Mouse (Mus musculus) layer of hippocampus, adult 18-20 months (tissue): ENCODE results near the gene Sh2d1a. TPM values are rescaled to one million over a fixed set of nuclear protein-coding genes. Genes with fewer than 3 reads are reported as not detected.

Source experiments
- DNase-seq, 2 experiments: peaks; one replicate each; pipeline ENCODE4 v3.0.0; 2022; ENCODE audit warnings: low spot score in 2 of 2
- long read RNA-seq: library from polyadenylated mRNA; stranded (forward); transcript quantifications from one replicate; pipeline ENCODE4 v2.0.0, GENCODE M21; 2021
- total RNA-seq, 2 experiments: library from RNA; stranded (reverse); gene quantifications; 2 replicates each; pipeline ENCODE4 v1.2.3; 2021

The Sh2d1a gene
- total RNA-seq = not detected
- long read RNA-seq = 0 reads

DNA sequence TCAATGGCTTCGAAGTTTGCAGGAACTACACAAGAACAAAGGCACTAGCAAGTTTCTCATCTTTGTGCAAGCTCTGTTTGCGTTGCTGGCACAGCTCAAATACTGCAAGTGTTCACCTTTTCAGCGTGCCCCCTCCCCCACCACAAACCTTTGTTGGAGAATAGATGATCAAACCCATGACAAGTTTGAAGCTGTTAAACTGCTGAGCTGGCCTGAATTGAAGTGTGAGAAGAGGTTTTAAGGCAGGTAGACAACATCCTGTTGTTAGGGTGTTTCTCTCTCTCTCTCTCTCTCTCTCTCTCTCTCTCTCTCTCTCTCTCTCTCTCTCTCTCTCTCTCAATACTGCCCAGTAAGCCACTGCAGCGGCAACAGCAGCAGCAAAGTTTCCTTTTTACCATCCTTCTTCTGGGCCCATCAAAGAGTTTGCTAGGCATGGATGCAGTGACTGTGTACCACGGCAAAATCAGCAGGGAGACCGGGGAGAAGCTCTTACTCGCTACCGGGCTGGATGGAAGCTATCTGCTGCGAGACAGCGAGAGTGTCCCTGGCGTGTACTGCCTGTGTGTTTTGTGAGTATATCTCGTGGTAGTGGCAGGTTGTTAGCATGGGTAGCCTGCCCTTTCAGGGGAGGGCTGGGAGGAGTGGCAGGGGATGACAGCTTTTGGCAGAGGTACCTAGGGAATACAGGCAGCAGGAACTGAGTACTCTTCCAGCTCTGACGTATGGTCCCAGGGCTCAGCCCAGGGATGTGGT is at the start of gene Sh2d1a:
TSS of gene Sh2d1a (plus strand) at position 163 of the 753 bp plus-strand sequence.
- no peak for DNase-seq

DNA sequence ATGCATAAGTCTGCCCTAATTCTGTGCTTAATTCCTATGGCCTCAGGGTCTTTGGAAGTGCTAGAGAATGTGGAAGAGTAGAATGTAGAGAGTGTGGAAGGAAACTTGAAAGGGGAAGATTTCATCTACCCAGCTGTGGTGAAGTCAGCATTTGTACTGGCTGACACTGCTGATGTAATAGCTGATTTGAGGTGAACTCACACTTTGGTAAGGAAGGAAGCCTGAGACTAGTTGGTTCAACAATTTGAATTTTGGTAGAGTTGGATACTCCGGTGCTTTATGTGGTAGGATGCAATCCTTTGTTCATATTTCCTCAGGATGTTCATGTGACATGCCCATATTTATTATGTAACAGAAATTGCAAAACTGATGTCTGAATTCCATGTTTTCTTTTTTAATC is 49.3 kb upstream of the Sh2d1a start:
- no peak for DNase-seq

DNA sequence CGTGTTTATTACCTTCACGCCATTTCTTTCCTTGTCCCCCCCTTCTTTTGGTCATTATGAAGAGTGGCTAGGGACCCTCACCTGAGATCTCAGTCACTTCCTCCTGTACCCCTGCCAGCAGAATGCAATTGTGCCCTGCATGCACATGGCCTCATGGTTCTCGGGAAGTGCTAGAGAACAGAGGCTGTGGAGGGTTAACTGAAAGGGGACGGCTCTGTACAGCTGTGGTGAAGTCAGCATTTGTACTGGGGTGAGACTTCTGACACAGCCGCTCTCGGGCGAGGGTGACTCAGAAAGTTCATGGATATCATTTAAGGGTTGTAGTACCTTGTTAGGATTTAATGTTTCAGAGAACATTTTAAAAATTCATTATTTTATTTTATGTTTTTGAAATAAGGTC is 47.7 kb upstream of the Sh2d1a start:
- no peak for DNase-seq

DNA sequence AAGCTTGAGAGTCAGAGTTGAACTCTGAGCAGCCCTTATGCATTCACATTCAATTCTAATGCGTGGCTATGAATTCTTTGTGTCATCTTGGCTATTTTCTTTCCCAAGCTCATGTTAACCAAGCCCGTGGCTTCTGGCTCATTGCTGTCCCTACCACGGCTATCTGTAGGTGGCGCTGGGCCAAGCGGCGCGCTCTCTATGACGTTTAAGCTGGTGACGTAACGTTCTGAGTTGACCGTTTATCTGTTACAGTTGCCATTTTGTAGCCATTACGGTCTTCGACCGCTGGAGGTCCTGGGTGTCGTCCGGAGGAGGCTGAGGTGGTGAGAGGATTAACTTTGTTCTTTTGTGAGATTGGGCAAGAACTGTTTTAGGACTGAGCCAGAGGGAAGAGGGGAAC is 12.8 kb upstream of the Sh2d1a start, which contains the start of gene Tex13c2:
TSS of gene Tex13c2 (plus strand) at position 246 of the 400 bp plus-strand sequence.
- no peak for DNase-seq

DNA sequence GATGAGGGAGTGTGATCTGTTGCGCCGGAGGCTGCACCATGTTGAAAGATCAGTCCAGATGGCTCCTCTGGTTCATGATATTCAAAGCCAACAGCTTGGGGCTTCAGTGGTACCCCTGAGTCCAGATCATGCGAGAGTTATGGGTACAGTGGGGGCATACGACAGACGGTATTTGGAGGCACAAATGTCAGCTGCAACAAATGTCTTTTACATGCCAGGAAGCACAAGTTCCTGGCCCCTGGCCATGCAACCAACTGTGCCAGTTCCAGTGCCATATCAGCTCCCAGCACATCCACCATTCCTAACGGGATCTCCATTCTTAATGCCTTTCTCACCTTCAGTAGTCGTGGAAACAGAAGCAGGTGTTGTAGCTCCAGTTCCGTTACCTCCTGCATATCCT is 11.9 kb upstream of the Sh2d1a start:
- DNase-seq = peak in 1 of 2 experiments; percentile 52

DNA sequence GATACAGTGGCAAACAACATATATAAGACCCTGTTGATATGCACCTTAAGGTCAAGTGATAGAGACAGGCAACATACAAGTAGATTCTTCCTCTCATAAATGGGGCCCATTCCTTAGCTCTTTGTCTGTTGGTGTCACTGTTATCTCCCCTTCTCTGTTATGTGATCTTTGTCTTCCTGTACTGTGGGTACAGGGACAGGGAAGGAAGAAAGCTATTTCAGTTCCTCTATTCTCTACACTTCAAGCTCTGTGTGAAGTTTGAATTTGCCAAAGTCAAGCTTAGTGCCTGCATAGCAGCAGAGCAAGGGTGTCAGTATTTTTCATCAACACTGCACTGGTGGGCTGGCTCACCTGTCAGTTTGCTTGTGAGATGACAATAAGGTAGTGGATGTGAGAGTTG is 1.7 kb upstream of the Sh2d1a start:
- DNase-seq = no peak

DNA sequence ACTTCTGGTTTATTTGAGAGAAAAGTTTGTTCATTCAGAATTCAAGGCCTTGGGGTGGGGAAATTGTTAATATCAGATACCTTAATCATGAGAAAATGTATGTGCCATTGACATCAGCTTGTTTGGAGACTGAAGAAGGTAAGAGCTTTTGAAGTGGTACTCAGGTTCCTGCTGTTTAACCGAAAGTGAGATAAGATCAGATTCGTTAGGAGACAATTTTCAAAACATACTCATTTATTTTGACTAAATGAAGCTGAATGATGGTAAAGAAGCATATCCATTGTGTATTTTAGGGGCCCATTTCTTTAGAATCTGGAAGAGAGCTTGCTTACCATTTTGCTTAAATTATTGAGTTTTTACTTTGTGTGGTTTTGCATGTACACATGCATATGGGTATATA is 8.9 kb downstream of the Sh2d1a start:
- no peak for DNase-seq

DNA sequence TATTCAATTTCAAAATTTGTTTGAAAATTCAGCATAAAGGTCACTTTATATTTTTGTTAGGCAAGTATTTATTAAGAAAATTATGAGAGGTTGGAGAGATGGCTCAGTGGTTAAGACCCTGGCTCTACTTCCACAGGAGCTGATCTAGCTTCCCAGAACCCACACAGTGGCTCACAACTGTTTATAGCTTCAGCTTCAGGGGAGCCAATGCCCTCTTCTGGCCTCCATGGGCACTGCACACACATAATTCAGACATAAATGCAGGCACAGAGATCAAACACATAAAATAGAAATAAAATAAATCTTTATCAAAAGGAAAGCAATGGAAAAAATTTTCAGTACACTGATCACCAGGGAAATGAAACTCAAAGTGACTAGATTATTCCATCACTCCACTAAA is 10.3 kb downstream of the Sh2d1a start:
- DNase-seq = no peak

DNA sequence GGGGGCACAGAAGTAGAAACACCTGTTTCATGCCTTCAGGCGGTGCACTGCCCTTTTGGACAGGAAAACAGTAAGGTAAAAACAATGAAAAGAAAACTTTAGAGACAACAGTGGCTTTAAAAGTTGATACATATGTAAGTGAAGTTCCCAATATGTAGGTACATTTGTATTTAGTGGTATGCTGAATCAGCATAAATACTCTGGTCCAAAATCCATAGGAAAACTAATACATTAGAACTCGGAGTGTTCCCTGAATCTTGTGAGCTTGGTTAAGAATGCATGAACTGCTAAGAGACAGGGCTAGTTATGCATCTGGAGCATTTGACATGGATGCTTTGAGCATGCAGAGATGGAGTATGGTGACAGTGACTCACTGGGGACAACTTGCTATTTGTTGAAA is 20.6 kb downstream of the Sh2d1a start:
- no peak for DNase-seq

DNA sequence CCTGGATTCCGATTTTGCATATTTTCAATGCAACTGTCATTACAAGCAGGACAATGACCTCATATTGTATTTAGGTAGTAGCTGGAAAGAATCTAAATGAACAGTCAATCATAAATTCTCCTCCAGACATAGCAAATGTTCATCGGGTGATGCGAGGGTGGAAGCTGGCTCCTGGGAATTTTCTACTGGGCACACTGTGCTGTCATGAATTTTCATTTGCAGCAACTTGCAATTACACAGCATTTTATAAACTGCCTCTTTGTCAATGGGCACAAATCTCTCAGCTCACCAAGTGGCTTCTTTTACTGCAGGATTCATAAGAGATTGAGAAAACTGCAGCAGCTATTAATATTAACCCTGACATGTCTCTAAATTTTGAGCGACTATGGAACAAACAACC is 28.4 kb downstream of the Sh2d1a start:
- peak; percentile 26 to 30 for DNase-seq

DNA sequence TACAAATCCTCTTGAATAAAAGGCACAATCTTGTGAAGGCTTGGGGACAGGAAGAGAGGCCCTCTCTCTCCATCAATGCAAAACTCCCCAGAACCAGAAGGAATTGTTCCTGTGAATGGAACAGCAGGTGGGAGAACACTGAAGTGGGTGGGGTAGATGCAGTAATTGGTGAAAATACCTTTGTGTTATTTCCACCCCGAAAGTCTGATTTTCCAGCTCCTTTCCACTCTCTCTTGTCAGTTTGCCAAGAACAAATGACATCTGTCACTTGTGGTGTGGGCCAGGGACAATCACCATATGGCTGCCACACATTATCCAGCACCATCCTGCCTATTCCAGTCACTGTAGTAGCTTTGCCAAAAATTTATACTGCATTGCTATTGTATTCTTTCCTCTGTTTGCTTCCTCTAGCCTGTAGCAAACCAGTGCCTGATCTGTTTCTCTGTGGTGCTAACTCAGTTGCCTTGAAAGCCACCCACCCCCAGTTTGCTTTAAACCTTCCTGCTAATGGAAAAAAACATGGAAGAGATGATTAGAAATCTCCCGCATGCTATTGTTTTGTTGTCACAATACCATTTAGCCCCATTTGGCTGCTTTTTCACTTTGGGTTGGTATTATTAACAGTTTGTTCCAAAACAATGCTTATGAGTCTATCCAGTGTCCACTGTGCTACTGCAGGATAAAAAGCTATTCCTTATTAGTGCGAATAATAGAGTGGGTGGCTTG is 37.9 kb downstream of the Sh2d1a start:
- DNase-seq = peak; percentile 53 to 83

DNA sequence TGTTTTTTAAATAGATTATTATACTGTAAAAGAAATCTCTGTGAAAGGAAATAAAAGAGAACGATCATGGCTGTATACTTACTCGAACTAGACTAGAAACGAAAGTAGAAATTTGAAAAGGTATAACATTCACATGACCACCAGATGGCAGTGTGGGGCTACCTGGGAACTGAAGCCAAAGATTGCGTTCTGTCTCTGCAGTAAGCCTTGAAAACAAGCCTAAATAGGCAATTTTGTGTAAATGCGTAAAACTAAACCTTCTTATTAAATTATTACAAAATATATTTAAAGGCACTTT is 38.5 kb downstream of the Sh2d1a start:
- DNase-seq = peak; percentile 35 to 77

DNA sequence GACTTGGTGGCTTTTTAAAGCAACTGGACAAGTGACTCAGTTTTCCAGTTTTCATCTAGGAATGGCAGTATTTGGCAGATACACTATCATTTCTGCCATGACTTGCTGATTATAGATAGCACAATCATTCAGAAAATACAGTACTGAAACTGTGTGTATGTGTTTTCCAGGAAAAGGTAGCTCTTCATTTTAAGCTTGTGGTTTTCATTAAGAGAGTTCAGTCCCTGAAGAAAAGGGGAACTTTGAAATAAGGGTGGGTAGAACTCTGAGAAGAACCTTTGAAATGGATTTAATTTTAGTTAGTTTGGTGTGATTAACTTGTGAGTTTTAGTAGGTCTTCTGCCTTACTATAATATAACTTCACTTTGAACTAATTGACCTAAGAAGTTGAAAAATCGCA is 42.8 kb downstream of the Sh2d1a start:
- DNase-seq = no peak

DNA sequence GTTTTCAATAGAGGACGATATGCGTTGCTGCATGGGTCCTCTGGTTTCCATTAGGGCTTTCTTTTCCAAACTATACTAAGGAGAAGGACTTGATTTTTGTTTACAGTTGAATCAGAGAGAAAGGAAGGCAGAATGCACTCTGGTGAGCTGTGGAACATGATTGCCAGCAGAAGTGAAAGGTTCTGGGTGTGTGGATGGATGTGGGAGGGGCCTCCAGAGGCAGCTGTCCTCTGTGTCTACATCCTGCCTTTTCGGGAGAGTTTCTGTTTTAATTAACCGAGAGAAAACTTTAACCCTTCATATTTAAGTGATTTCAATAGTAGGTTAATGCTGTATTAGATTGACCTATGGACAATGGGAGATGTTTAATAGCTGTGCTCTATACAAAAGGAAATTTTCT is 46.3 kb downstream of the Sh2d1a start:
- DNase-seq = no peak

DNA sequence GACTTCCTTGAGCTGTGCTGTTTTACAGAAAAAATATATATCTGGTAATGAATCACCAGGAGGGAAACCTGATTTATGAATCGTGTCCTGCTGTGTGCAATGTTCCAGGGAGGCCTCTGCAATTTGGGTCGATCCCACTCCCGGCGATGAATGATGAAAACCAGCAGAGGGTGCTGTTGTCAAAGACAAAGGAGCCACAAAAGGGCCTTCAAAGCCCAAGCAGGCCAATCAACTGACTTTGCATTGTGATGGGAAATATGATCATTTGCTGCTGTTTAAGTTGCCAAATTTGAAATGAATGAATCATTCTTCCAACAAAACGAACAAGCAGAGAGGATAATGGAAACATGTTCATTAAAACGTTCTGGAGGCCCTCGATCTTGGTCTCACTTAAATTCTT is 55.0 kb downstream of the Sh2d1a start:
- DNase-seq = peak; percentile 39 to 69

DNA sequence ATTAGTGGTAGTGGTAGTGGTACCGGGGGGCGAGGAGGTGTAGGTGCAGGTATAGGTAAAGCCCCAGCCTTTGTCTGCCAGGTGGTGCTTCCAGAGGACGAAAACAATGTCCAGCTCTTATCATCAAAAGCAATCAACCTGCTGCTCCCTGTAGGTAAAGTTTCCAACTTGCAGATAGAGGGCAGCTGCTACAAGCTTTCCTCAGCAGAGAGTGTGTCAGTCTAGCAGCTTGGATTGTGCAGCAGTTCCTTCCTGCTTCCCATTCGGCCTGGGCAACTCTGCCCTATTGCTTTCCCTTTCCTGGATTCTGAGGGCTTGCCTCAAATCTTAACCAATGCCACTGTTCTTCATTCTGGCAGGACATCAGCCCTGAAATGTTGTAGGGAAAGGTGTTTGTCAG is 56.4 kb downstream of the Sh2d1a start:
- no peak for DNase-seq

Other genes with a start within 250 kb of the Sh2d1a start
- gene Tex13c2, start 12.8 kb upstream of the Sh2d1a start, total RNA-seq = under 1 TPM; 0.62 to 0.63 TPM